Mouse (Mus musculus) liver, adult 2 months (tissue): ENCODE data around the gene Tmco3.

ENCODE experiments used
- CTCF ChIP-seq: fragments of 200-500 bp; IDR thresholded peaks from 2 replicates; pipeline ENCODE4 v1.5.1; 2011; ENCODE audit warnings: low read depth, low read length, control low read depth
- POLR2A ChIP-seq: fragments of 200-500 bp; IDR thresholded peaks from 2 replicates; pipeline ENCODE4 v1.6.1; 2011; ENCODE audit warnings: low read length, control low read depth; ENCODE audit not compliant: insufficient read depth; ENCODE audit errors: extremely low read depth

DNA sequence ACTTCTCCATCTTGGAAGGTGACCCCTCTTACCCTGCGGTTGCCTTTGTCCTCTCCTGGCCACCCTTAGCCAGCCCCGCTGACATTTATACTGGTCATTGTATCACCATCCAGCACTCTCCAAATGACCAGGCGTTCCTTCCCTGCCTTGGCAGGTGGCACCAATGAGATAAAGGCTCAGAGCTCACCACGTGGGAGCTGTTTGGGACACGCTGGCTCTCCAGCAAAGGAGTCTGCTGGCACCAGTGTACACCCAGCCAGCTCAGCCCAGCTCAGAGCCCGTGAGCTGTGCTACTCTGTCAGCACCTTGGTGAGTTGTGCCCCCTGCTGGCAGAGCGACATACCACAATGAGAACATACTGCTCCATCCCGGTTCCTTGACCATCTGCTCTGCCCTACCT is 34.0 kb upstream of the Tmco3 start, which contains the start of gene Adprhl1:
- TF ChIP-seq POLR2A: no peak
- TF ChIP-seq CTCF: peak; percentile 97
